Mouse (Mus musculus): Measurements from ENCODE around the gene Sapcd2. TPM values are rescaled to one million over a fixed set of nuclear protein-coding genes. Genes with fewer than 3 reads are reported as not detected.

Gene Sapcd2
- total RNA-seq, 2 experiments from 2014 or later, result 9.3 to 9.4 TPM

DNA sequence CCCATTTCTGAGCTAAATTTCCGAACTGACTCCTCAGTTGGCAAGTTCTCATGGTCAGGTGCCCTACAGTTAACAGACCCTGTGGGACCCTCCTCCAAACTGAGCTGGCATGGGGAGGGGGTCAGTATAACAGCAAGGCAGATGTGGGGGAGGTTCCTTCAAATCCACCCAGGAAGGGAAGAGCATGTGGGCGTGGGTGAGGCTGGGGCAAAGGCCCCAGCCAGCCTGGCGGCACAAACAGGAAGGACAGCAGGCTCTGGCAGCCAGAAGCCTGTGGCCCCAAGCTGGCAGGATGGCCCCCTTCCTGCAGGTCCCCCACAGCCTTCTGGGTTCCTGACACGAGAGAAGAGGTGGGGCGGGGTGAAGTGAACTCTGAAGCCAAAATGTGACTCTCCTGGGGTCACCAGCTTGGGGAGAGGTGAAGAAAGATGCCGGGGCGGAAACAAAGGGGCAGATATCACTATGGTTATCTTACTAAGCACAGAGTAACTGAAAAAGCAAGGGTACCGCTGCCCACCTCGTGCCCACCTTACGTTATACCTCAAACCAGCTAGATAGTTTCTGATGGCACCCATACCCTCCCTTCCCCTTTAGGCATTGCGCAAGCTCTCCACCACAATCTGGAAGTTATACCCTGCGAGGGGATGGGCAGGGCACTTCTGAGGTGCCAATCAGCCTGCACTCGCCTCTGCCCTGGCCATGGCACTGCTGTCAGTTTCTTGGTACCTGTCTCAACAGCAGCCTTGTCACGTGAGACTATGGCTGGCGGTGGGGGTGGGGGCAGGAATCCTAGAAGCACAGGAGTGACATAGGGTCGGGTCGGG lies 50.7 kb downstream of the Sapcd2 start, which contains the start of gene Fut7:
Gene Fut7, plus strand, starts transcription at position 681 of the 824 bp plus-strand sequence.
- no peak for DNase-seq (ENCODE audit: low spot score in 2 of 2)

DNA sequence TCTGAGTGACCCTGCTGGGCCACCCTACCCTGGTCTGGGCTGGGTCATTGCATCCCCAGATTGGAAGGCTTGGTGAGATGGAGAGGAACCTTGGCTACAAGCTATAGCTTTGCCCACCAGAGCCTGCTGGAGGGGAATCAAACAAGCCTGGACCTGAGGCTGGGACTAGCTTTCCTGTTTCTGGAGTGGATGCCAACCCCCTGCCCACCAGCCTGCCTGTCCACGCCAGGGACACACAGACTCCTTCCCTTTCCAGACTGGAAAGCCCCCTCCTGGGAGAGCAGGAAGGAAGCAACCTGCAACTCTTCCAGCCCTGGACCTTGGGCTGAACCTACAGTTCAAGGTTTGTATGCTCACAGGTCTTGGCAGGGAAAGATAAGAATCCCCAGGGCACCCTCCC lies 51.5 kb downstream of the Sapcd2 start:
- no peak for DNase-seq (ENCODE audit: low spot score in 2 of 2)

- no peak for DNase-seq (ENCODE audit: low spot score in 2 of 2)
These were observed 53.4 kb downstream of the Sapcd2 start for GRCm38 (mm10) chr2:25425481-25425880.

DNA sequence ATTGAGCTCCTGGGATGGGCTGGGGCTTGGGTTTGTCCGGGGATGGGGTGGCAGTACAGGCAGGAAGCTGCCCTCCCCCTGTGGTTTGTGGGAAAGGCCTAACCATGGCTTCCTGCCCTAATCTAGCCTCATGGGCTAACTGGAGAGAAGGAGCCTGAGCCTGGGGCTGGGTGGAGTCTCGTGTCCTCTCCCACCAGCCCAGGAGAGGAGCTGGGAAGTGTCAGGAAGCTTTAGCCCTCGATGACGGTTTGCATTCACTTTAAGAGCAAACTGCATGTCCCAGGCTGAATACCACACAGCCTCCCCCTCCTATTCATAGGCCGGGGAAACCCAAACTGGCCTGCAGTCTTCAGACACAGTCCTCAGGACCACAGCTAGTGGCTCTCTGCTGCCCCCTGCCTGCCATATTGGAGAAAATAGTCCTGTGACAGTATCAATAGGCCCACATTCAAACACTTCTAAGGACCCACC lies 54.6 kb downstream of the Sapcd2 start:
- peak in 1 of 2 experiments; percentile 50 for DNase-seq (ENCODE audit: low spot score in 2 of 2)

DNA sequence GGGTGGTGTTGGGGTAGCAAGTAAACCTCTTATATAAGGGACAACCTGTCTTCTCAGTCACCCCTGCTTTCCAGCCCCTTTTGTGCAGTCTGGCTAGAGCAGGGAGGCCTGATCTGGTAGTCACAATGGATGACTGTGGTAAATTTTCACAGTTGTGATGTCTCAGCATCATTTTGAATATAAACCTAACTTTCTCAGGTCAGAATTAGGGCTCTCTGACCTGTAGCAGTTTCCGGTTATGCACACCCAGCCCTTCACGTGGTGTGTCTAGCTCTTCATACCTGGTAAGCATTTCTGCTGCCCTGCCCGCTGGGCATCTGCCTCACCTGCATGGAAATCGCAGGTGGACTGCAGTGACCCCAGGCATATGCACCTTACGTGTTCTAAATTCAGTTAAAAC lies 55.1 kb downstream of the Sapcd2 start:
- no peak for DNase-seq (ENCODE audit: low spot score in 2 of 2)

Other genes starting within 250 kb of the Sapcd2 start
- gene Nrarp, start 191.6 kb upstream of the Sapcd2 start, total RNA-seq (2021), result 10 to 100 TPM; 10.2 to 18.4 TPM
- 10 to 100 TPM; 23.1 to 24.3 TPM for gene Tor4a, start 175.4 kb upstream of the Sapcd2 start, total RNA-seq (2021)
- gene Nelfb, start 160.8 kb upstream of the Sapcd2 start, total RNA-seq (2021), result 10 to 100 TPM; 64.8 to 65.8 TPM
- gene Stpg3, start 157.7 kb upstream of the Sapcd2 start, total RNA-seq (2021), result not detected
- under 1 TPM; 0.45 to 0.68 TPM for gene Fam166a, start 153.6 kb upstream of the Sapcd2 start, total RNA-seq (2021)
- 100 to 1,000 TPM; 235 to 257 TPM for gene Tubb4b, start 147.6 kb upstream of the Sapcd2 start, total RNA-seq (2021)
- under 1 TPM in 1 of 2 experiments, not detected in 1; 0.95 TPM for gene Slc34a3, start 138.0 kb upstream of the Sapcd2 start, total RNA-seq (2021)
- gene Rnf224, start 135.5 kb upstream of the Sapcd2 start, total RNA-seq (2021), result not detected
- 10 to 100 TPM; 14.3 to 18.7 TPM for gene Rnf208, start 130.1 kb upstream of the Sapcd2 start, total RNA-seq (2021)
- gene Cysrt1, start 129.9 kb upstream of the Sapcd2 start, total RNA-seq (2021), result not detected
- 1 to 10 TPM; 4.4 to 5.9 TPM for gene AL732309.1, start 125.5 kb upstream of the Sapcd2 start, total RNA-seq (2021)
- 10 to 100 TPM; 28.9 to 38.5 TPM for gene Tmem203, start 116.9 kb upstream of the Sapcd2 start, total RNA-seq (2021)
- 10 to 100 TPM; 15.5 to 18.7 TPM for gene Tprn, start 109.7 kb upstream of the Sapcd2 start, total RNA-seq (2021)
- 10 to 100 TPM; 56.0 to 56.8 TPM for gene Ssna1, start 99.9 kb upstream of the Sapcd2 start, total RNA-seq (2021)
- 100 to 1,000 TPM; 110 to 115 TPM for gene Anapc2, start 99.8 kb upstream of the Sapcd2 start, total RNA-seq (2021)
- gene Tmem210, start 84.2 kb upstream of the Sapcd2 start, total RNA-seq (2021), result not detected
- gene Lrrc26, start 82.4 kb upstream of the Sapcd2 start, total RNA-seq (2021), result not detected
- gene Grin1, start 53.1 kb upstream of the Sapcd2 start, total RNA-seq (2021), result 10 to 100 TPM; 15.0 to 15.2 TPM
- 10 to 100 TPM; 57.5 to 62.5 TPM for gene Man1b1, start 40.0 kb upstream of the Sapcd2 start, total RNA-seq (2021)
- gene Dpp7, start 16.0 kb upstream of the Sapcd2 start, total RNA-seq (2021), result 10 to 100 TPM; 32.1 to 33.9 TPM
- gene Uap1l1, start 6.6 kb upstream of the Sapcd2 start, total RNA-seq (2021), result 10 to 100 TPM; 18.6 to 24.0 TPM
- gene Entpd2, start 23.6 kb downstream of the Sapcd2 start, total RNA-seq (2021), result 10 to 100 TPM in 1 of 2 experiments, 1 to 10 TPM in 1; 10.0 to 11.8 TPM
- gene Npdc1, start 27.0 kb downstream of the Sapcd2 start, total RNA-seq (2021), result 100 to 1,000 TPM; 102 to 112 TPM
- gene Fut7, start 50.9 kb downstream of the Sapcd2 start, total RNA-seq (2021), result under 1 TPM in 1 of 2 experiments, not detected in 1; 0.82 TPM
- 10 to 100 TPM; 30.4 to 34.3 TPM for gene Abca2, start 56.4 kb downstream of the Sapcd2 start, total RNA-seq (2021)
- 1 to 10 TPM; 1.4 to 1.7 TPM for gene Clic3, start 84.5 kb downstream of the Sapcd2 start, total RNA-seq (2021)
- 10 to 100 TPM; 41.0 to 48.5 TPM for gene Paxx, start 88.8 kb downstream of the Sapcd2 start, total RNA-seq (2021)
- gene Ptgds, start 97.7 kb downstream of the Sapcd2 start, total RNA-seq (2021), result 1 to 10 TPM; 3.6 to 6.5 TPM
- not detected for gene Lcn12, start 121.6 kb downstream of the Sapcd2 start, total RNA-seq (2021)
- 100 to 1,000 TPM in 1 of 2 experiments, 10 to 100 TPM in 1; 99.5 to 118 TPM for gene Fbxw5, start 128.4 kb downstream of the Sapcd2 start, total RNA-seq (2021)
- gene C8g, start 129.4 kb downstream of the Sapcd2 start, total RNA-seq (2021), result 1 to 10 TPM; 1.0 to 9.9 TPM
- gene Traf2, start 174.6 kb downstream of the Sapcd2 start, total RNA-seq (2021), result 10 to 100 TPM; 19.2 to 20.5 TPM
- gene Edf1, start 185.5 kb downstream of the Sapcd2 start, total RNA-seq (2021), result 100 to 1,000 TPM; 171 to 191 TPM
- gene Mamdc4, start 202.5 kb downstream of the Sapcd2 start, total RNA-seq (2021), result 1 to 10 TPM; 4.1 to 7.1 TPM
- 10 to 100 TPM; 74.7 to 80.0 TPM for gene Phpt1, start 202.9 kb downstream of the Sapcd2 start, total RNA-seq (2021)
- 1 to 10 TPM; 4.6 to 5.3 TPM for gene Ajm1, start 209.4 kb downstream of the Sapcd2 start, total RNA-seq (2021)
- gene Rabl6, start 236.2 kb downstream of the Sapcd2 start, total RNA-seq (2021), result 100 to 1,000 TPM; 117 to 128 TPM
- gene Ccdc183, start 245.4 kb downstream of the Sapcd2 start, total RNA-seq (2021), result under 1 TPM in 1 of 2 experiments, not detected in 1; 0.11 TPM
- 10 to 100 TPM; 37.1 to 39.5 TPM for gene Tmem141, start 249.7 kb downstream of the Sapcd2 start, total RNA-seq (2021)